Mouse (Mus musculus) v-Abl transformed pro-B cells (cell line): ENCODE data around the gene Ucp2.

Source experiments
- in situ Hi-C, 2 experiments: fragments of 400-800 bp; cut with MboI; formaldehyde crosslinking; loops; one replicate each; pipeline ENCODE4 v1.15.1; 2025; ENCODE audit not compliant: unreplicated experiment in 2 of 2

Ucp2 gene

DNA sequence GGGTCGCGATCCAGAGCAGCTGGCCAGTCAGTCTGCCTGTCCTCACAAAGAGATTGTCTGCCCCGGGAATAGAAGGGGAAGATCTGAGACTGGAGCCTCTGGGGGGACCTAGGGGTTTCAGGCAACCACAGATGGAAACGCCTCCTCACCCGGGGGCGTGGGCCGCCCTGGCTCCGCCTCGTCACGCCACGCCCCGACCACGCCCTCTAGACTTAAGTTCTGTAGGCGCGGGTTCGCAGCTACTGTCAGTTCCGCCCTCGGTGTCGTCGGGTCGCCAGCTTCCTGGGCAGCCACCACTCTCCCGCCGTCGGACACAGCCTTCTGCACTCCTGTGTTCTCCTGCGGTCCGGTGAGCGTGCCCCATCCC, at the start of gene Ucp2:
Gene Ucp2 (plus strand): TSS at position 221 of the 367 bp plus-strand sequence.
- in situ Hi-C loops: no loop called here

DNA sequence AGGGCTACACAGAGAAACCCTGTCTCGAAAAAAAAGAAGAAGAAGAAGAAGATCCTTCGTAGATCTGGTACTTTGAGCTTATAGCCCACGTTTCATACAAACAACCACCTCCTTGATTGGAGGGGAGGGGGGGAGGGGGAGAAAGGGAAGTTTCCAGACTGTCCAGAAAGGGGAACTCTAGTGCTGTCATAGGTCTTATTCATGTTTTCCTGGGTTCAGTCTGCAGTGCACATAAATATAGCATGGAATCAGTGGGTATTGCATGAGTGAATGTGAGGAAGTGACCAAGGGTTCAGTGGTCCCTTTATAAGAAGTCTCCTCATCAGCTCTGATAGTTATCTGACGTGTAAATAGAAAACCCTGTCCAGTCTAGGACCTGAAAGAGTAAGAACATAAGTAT, 49.4 kb upstream of the Ucp2 start:
- in situ Hi-C loops: no loop called here

DNA sequence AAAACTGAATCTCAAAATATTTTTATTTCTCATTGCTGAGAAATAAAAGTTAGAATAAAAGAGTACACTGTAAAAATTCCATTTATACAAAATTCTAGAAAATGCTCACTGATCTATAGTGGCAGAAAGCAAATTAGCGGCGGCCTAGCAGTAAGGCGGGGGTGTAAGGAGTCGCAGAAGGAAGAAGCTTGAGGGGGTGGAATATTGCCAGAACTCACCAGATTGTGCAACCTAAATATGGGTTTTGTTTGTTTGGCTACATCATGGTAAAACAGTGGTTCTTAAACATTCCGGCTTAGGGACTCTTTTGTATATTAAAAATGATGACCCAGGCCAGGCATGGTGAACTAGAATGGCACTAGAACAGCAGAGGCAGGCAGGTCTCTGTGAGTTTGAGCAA, 46.9 kb upstream of the Ucp2 start:
- in situ Hi-C loops: no loop called here

DNA sequence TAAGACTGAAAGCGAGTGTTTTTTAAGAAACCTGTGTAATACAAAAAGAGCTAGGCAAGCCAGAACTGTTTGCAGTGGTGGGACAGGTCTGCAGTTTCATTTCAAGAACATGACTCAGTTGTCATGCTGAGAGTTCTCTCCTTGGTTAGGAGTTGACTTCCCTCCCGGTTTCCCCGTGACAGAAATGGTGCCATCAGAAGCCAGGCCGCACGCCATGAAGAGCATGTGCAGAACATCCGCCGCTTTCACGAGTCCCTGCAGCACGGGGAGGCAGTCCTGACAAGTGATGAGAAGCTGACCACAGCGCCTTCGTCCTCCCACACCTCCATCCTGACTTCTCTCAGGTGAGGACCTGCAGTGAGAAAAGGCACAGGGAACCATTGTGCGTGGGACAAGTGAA, 44.6 kb upstream of the Ucp2 start:
- in situ Hi-C loops: no loop called here

DNA sequence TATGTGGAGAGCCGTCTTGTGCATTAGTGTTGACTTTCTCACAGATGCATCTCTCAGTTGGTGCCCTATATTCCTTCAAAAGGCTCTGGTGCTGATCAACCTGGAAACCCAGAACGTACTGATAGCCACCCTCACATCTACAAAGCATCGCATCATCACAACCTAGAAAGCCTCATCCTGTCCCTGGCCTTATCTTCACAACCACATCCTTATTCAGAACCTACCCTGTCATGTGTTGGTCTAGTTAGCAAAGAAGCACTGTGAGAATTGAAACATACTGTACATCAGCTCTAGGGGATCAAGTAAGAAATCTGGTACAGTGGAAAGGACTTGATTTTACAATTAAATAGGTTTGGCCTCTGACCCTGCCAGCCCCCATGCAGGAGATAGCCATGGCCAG, 44.2 kb upstream of the Ucp2 start:
- in situ Hi-C loops: no loop called here

DNA sequence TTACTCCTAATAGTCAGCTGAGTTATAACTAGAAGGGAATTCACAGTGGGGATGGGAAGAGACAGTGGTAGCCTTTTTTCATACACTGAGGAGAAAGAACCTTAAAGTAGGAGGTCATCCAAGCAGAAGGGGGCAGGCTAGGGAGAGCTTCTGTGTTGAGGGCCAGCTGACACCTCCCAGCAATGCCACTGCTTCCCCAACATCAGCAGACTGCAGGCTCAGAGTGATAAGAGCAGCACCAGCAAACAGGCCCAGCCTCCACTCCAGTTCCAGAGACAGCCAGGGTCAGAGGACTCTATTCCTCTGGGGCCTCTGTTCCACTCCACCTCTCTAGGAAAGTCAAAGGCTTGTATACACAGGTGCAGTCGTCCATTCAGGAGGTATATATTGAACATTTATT, 35.0 kb upstream of the Ucp2 start:
- in situ Hi-C loops: loop anchor here in 1 of 2 experiments (5.0 kb wide), 1 partner anchor 39 kb away; no protein-coding TSS in a partner anchor

DNA sequence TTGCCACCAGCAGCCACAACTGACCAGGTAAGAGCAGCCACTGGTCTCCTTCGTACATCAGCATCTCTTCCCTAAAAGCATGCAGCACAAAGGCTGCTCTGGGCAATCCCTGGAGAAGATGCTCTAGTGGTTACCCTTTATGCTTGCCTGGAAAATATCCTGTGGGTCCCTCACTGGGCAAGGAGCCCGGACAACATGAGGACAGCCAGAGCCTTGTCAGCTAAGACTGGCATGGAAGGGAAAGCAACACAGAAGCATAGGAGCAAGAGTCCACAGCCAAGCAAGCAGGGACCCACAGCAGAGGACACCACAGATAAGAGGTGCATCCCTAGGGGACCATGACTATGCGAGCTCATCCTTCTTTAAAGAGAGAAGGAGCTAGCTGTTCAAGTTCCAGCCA, 33.3 kb upstream of the Ucp2 start:
- in situ Hi-C loops: loop anchor here (5.0 kb wide), 1 partner anchor 37 kb away; no protein-coding TSS in a partner anchor

DNA sequence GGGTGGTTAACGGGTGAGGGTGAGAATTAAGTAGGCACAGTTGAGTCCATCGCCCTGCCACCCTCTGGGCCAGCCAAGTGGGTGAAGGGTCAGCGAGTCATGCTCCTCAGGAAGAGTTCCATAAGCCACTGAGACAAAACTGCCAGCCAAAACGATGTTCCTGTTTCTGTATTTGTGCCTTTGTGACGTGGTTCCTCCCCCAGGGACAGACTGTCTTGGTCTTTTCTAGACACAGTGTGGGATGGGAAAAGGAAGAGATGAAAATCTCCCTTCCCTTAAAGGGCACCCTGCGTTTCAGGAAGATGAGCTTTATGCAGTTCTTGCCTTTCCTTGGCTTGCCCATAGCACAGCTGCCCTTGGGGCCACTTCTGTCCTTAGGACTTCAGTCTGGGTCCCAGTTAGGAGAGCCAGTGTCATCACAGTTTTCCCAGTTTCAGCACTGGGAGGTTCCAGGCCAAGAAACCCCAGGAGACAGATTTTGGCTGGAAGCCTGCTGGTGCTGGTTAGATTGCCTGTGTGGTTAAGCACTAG, 31.5 kb upstream of the Ucp2 start:
- in situ Hi-C loops: loop anchor here in 1 of 2 experiments (5.0 kb wide), 1 partner anchor 36 kb away; no protein-coding TSS in a partner anchor

DNA sequence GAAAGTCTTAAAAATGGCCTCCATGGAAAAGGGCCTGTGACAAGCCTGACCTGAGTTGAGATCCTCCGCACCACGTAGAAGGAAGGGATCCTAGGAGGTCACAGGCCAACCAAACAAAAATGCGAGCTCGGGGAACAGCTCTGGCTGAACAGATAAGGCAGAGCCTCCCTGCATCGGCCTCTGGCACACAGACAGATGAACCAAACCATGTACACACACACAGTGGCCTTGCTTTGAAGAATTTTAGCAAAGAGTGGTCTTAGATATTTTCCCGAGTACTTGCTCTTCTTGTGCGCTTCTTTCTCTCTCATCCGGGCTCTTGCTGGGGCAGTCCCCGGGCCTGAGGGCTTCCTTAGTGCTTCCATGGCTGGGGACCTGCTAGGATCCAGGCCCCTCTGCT, 29.9 kb upstream of the Ucp2 start:
- in situ Hi-C loops: loop anchor here in 1 of 2 experiments (5.0 kb wide), 1 partner anchor 34 kb away; no protein-coding TSS in a partner anchor

DNA sequence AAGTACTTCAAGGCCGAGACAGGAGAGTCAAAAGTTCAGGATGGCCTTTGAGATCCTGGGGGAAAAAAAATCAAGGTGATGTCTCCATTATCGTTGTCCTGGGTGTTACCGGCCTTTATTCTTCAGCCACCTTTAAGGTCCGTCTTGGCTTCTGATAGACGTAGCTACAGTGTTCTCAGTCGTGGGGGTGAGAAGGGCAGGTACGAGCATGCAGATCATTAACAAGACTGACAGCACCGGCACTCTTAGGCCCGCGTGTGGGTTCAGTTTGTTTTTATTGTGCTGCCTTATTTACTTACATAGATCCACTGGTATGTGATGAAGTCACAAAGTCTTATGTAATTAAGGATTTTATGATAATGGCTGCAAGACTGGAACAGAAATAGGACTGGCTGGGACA, 29.4 kb upstream of the Ucp2 start:
- in situ Hi-C loops: loop anchor here in 1 of 2 experiments (5.0 kb wide), 1 partner anchor 34 kb away; no protein-coding TSS in a partner anchor

DNA sequence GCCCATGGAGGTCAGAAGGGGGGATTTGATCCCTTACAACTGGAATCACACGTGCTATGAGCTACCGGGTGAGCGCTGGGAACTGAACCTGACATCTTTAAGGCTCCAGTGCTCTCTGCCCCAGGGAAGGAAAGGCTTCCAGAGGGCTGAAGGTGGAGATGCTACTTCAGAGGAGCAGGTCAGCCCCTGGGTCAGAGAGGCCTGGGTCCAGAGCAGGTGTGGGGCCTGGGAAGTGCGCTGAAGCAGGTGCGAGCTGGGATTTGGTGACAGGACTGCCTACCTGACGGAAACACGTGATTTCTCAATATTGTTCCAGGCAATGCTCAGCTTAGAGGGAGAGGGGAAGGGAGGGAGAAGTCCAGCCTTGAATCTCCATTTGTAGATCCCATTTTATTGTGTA, 28.9 kb upstream of the Ucp2 start:
- in situ Hi-C loops: loop anchor here in 1 of 2 experiments (5.0 kb wide), 1 partner anchor 33 kb away; no protein-coding TSS in a partner anchor

DNA sequence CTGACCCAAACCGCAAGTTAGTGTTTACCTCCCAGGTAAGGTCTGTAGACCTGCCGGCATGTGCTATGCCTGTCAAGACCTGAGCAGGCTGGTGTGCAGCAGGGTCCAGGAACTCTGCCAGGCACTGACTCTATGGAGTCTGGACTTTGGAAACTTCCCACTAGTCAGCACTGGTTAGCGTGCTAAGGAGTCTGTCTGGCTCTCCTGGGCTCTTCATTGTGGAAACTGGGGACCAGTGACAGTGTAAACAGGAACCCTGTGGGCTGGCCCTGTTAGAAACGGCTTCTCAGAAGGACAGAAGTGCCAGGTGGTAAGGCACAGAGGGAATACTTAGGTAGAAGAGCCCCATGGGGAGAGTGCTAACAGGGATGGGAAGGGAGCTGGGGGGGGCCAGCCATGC, 27.9 kb upstream of the Ucp2 start:
- in situ Hi-C loops: no loop called here

DNA sequence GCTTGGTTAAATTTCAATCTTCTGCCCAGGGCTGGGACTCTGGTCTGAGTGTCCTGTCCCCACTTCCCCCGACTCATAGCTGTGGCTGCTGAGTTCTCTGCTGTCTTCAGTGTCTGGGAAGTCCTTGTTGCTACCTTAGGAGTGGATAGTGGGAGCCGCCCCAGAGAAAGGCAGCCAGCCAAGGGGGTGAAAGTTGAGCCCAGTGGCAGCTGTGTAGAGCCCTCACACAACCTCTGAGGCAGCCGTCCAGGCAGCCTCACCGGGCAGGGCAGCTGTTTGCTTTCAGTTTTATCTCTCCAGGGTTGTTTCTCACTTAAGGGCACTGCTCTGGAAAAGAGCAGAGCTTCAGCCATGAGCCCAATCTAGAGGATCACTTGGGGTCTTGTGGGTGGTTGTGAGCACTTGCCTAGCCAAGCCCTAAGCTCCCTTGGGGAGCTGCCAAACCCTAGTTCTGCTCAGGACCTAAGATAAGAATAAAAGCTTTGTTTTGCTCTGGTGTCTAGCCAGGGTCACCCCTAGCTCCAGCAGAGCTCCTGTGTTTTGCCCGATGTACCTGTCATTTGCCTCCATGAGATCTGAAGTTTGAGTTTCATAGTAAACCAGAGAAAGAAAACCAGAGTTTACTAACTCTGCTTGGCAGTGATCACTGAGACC, 27.4 kb upstream of the Ucp2 start:
- in situ Hi-C loops: no loop called here

DNA sequence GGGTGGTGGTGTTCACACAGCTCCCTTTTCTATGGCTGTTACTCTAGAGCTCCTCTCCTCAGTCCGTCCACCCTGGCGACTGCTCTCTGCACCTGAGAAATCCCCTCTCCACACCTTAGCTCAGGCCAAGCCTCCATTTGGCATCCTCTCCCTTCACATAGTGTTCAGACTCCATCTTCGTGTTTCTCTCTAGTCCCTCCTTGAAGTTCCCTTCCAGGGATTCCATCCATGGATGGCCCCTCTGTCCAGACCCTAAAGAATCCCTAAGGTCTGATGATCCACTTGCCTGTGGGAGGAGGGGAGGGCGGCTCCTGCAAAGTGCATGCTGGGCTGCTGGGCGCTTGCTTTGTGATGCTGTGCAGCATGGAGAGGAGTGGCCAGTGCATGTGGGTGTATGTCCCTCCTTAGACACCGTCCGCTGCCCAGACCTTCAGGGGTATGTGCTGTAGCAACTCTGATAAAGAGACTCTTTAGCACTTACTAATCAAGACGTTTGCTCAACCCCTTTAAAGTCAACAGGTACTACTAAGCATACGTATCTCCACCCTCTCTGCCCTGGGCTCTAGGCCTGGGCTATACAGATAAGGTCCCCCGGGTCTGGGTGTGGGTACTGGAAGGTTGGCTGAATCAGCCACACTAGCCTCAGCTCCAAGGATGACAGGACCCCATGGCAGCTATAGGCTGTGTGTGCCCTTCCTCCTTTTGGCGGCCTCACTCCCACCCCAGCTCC, 26.2 kb upstream of the Ucp2 start:
- in situ Hi-C loops: no loop called here

DNA sequence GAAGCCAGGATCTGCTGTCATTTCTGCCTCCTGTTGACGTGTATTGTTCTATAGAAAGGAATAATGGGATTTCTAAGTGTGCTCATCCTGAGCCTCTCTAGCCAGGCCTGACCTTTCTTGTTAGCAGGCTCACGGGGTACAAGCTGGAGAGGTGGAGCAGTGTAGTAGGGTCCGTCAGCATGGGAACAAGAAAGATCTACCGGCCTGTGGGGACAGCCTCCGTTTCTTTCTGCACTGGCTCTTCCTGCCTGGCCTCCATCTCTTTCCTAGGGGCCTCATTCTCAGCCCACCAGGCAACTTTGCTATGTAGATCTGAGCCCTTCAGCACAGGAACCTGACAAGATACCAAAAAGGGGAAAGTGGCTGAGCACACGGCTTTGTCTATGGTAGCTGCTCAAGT, 24.4 kb upstream of the Ucp2 start:
- in situ Hi-C loops: no loop called here

DNA sequence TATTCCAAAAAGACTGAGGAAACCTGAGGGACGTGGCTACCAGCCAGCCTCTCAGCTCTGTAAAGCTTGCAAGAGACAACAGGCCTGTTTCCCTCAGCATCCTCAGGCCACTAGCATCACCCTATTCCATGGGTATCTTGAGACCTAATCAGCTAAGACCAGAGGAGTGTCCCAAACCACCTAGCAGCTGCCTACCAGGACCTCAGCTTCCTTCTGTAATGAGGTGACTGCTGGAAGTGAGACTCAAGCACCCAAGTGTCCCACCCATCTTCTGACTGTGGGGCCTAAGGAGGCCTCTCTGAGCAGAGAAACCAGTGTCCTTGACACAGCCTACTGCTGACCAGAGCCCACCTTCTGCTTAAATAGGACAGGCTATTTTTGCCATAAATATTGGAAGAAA, 23.6 kb upstream of the Ucp2 start:
- in situ Hi-C loops: no loop called here

DNA sequence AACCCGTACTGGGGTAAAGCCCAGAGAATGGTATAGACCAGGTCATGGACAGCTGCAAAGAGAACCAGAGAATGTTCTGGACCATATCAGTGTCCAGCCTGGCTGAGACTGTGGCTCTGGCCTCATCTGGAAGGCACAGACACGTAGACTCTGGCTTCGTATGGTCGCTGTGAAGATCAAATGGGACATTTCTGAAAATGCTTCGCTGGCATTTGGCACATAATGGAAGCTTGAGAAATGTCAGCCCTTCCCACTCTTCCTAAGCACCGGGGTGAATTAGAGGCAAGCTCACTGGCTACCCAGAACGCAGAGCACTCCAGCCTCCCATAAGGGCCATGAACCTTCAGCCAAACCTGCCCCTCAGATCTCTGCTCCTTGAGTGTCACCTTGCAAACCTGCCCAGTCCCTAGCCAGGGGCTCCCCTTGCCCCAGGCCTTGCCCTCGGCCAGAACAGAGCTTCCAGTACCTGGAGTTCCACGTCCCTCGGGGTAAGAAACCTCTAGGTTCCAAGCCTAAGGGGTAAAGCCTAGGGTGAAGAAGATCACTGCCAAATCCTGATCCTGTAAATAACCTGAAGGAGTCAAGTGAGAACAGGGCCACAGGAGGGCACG, 22.2 kb upstream of the Ucp2 start:
- in situ Hi-C loops: no loop called here

DNA sequence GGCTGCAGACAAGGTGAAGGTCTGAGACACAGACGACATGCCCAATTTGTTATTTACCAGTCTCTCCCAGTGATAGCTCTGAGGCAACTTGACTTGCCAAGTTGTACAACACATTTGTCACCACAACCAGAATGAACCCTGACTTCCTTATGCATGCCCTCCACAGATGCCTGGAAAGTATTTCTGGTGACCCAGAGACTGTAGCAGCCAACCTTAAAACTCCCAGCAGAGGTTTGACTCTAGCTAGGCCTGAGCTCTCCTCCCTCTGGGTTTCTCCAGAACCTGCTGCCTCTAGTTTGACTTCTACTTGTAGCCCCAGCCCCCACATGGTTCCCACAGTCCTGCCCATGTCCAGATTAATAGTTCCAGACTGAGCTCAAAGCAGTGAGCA, 21.7 kb upstream of the Ucp2 start:
- in situ Hi-C loops: no loop called here

DNA sequence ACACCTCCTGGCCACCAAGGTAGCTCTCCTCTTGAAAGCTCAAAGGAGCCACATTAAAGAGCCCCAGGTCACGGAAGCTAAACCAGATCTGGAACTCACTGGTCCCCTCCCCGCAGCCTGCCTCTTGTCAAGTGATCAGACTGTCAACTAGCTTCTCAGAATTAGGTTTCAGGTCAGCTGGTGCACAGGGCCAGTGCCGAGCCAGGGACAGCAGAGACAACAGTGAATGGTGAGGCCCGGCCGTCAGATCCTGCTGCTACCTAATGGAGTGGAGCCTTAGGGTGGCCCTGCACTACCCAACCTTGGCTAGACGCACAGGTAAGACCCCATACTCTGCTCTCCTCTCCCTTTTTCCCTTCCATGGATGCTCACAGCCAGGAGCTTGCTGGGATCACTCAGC, 20.4 kb upstream of the Ucp2 start, which contains the start of gene Ucp3:
Gene Ucp3 (plus strand): TSS at position 214 of the 400 bp plus-strand sequence.
- in situ Hi-C loops: no loop called here

DNA sequence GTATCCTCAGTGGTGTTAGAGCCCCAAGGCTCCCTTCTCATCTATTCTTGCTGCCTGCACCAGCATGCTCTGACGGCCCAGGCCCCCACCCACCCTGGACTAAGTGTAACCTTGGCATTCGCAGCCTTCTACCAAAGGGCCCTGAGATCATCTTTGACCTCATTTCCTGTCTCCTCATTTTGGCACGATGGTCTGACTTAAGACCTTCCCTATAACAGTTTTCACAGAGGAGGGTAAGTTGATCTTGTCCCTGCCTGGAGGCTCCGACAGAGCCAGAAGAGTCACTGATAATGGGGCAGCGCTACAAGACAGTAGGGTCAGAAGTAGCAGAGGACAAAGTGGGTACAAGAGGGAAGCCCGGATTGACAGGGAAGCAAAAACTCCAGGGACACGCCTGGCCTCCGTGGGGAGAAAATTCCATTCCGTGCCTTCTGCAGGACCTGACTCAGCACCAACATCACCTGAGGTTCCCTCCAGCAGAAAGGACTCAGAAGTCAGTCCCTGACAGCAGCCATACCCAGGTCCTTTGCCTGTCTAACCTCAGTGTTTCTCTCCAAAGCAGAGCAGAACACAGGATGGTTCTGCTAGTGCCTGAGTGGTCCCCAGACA, 19.2 kb upstream of the Ucp2 start:
- in situ Hi-C loops: no loop called here

DNA sequence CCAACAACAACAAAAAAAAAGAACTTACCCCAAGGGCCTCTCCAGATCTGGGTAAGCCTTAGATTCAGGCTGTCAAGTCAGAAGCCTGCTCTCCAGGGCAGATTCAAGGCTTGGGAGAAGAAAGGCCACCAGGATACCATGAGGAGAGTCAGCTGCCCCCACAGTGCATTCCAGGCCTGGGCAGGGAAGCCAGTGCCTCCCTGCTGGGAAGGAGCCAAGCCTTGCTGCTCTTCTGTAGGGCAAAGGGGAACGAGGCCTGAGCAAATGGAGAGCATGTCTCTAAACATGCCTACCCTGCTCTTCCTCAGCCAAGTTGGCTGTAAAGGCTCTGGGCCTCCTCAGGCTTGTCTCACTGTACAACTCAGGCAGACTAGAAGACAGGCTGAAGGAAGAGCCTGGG, 18.5 kb upstream of the Ucp2 start:
- in situ Hi-C loops: no loop called here
